Mouse (Mus musculus): ENCODE data around the gene Kbtbd13.

DNA sequence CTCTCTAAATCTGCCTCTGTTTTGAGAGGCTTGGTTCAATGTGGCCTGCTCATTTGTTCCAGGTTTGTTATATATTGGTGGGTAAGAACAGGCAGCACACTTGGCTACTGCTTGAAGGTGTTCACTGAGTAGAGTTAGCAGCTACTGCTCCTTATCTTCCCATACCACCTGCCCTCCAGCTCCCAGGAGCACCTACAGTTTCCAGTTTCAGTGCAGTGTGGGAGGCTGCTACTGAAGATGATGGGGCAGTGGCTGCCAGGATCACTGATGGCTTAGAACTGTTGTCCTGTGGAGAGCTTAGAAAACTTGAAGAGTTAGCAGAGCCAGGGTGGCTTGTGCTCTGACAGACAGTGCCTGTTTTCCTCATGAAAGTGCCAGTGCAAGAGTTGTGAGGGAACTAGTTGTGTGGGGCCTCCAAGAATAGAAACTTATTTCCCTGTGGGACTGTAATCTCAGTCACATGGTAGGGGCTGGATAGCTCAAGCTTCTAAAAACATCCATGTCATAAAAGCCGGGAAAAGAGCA lies 32.4 kb downstream of the Kbtbd13 start:
- no peak for TF ChIP-seq GATA1 (IDR thresholded peaks at IDR 0.05; ENCODE audit: low read length)
- TF ChIP-seq TAL1 (IDR thresholded peaks at IDR 0.05; ENCODE audit: low read length) = peak; percentile 72
